Mouse (Mus musculus): ENCODE measurements around the gene Morf4l1.

GRCm38 (mm10) chr9:90100760-90101159 lies 13.8 kb downstream of the Morf4l1 start:
- TF ChIP-seq CTCF (conservative IDR thresholded peaks at IDR 0.05; ENCODE audit: low read length) (peak; percentile 64), POU5F1 (IDR thresholded peaks at IDR 0.05; ENCODE audit: borderline replicate concordance, low read length) (no peak), NANOG (IDR thresholded peaks at IDR 0.05; ENCODE audit: borderline replicate concordance, low read length) (no peak)
